Mouse (Mus musculus) ovary, adult 18-20 months (tissue): ENCODE measurements around the gene Zfhx3.

Source experiments
- DNase-seq: peaks from one replicate; pipeline ENCODE4 v3.0.0; 2022; ENCODE audit warnings: low spot score, mixed read lengths

Zfhx3 gene

GRCm38 (mm10) chr8:108241041-108241690, 298.7 kb downstream of the Zfhx3 start:
- DNase-seq: no peak

- DNase-seq: no peak
Observed at GRCm38 (mm10) chr8:108243270-108243669, 300.8 kb downstream of the Zfhx3 start.

GRCm38 (mm10) chr8:108244636-108245494, 302.4 kb downstream of the Zfhx3 start:
- DNase-seq: no peak

- DNase-seq: no peak
Observed at GRCm38 (mm10) chr8:108245575-108245974, 303.1 kb downstream of the Zfhx3 start.

- DNase-seq: no peak
Observed at GRCm38 (mm10) chr8:108246035-108246933, 303.8 kb downstream of the Zfhx3 start.

- no peak for DNase-seq
Observed at GRCm38 (mm10) chr8:108246934-108247417, 304.5 kb downstream of the Zfhx3 start.

- no peak for DNase-seq
Observed at GRCm38 (mm10) chr8:108264593-108265160, 322.2 kb downstream of the Zfhx3 start.

- no peak for DNase-seq
Observed at GRCm38 (mm10) chr8:108277960-108278359, 335.5 kb downstream of the Zfhx3 start.

- DNase-seq: no peak
Observed at GRCm38 (mm10) chr8:108281981-108282380, 339.5 kb downstream of the Zfhx3 start.

- DNase-seq: no peak
Observed at GRCm38 (mm10) chr8:108286117-108286516, 343.7 kb downstream of the Zfhx3 start.

GRCm38 (mm10) chr8:108300964-108301615, 358.6 kb downstream of the Zfhx3 start:
- no peak for DNase-seq

- DNase-seq: no peak
Observed at GRCm38 (mm10) chr8:108301654-108302053, 359.2 kb downstream of the Zfhx3 start.

- no peak for DNase-seq
Observed at GRCm38 (mm10) chr8:108305368-108305767, 362.9 kb downstream of the Zfhx3 start.

GRCm38 (mm10) chr8:108309525-108310246, 367.2 kb downstream of the Zfhx3 start:
- DNase-seq: no peak

- no peak for DNase-seq
Observed at GRCm38 (mm10) chr8:108315046-108315445, 372.6 kb downstream of the Zfhx3 start.

- no peak for DNase-seq
Observed at GRCm38 (mm10) chr8:108317532-108318093, 375.2 kb downstream of the Zfhx3 start.

- DNase-seq: no peak
Observed at GRCm38 (mm10) chr8:108327711-108328110, 385.3 kb downstream of the Zfhx3 start.

- DNase-seq: no peak
Observed at GRCm38 (mm10) chr8:108348352-108348751, 405.9 kb downstream of the Zfhx3 start.

- no peak for DNase-seq
Observed at GRCm38 (mm10) chr8:108348776-108349175, 406.3 kb downstream of the Zfhx3 start.

- no peak for DNase-seq
Observed at GRCm38 (mm10) chr8:108355119-108355777, 412.8 kb downstream of the Zfhx3 start.
